Mouse (Mus musculus) heart, embryonic 14.5 days (tissue): Measurements from ENCODE around the gene Srp68. TPM values are rescaled to one million over a fixed set of nuclear protein-coding genes. Genes with fewer than 3 reads are reported as not detected.

Experiments
- ATAC-seq: fragments of 200-750 bp; cut with Nextera tagmentation; 2 replicates; pipeline ENCODE4 v1.8.0; 2017; ENCODE audit warnings: low read depth, moderate TSS enrichment; ENCODE audit not compliant: insufficient number of reproducible peaks, insufficient read depth, low FRiP score
- H3K27ac ChIP-seq, 2 experiments: fragments of 200-500 bp in 1 of 2; fragments of 300-500 bp in 1 of 2; sonication (generic) in 1 of 2; replicated peaks in 1 of 2; 2 replicates each; pipeline ENCODE4 v1.5.1; 2012 to 2014; ENCODE audit warnings: low read depth in 2 of 2, low read length in 2 of 2, control low read depth in 1 of 2, mild to moderate bottlenecking in 1 of 2, mixed read lengths in 1 of 2; ENCODE audit not compliant: control insufficient read depth in 1 of 2, insufficient read depth in 1 of 2
- H3K27me3 ChIP-seq: fragments of 300-500 bp; sonication (generic); 2 replicates; pipeline ENCODE4 v1.6.1; 2014; ENCODE audit warnings: mild to moderate bottlenecking, low read length, control low read depth; ENCODE audit not compliant: control insufficient read depth, insufficient read depth
- H3K36me3 ChIP-seq: fragments of 300-500 bp; sonication (generic); 2 replicates; pipeline ENCODE4 v1.6.1; 2014; ENCODE audit warnings: mild to moderate bottlenecking, control low read depth, low read length, mixed read lengths; ENCODE audit not compliant: control insufficient read depth, insufficient read depth
- H3K4me1 ChIP-seq, 2 experiments: fragments of 200-500 bp in 1 of 2; fragments of 300-500 bp in 1 of 2; sonication (generic) in 1 of 2; 2 replicates each; pipeline ENCODE4 v1.6.1; 2012 to 2014; ENCODE audit warnings: low read length in 2 of 2, control low read depth in 1 of 2, mixed read lengths in 1 of 2; ENCODE audit not compliant: control insufficient read depth in 2 of 2, insufficient read depth in 2 of 2
- H3K4me2 ChIP-seq: fragments of 300-500 bp; sonication (generic); 2 replicates; pipeline ENCODE4 v1.6.1; 2014; ENCODE audit warnings: mild to moderate bottlenecking, low read length
- H3K4me3 ChIP-seq, 2 experiments: fragments of 200-500 bp in 1 of 2; fragments of 300-500 bp in 1 of 2; sonication (generic) in 1 of 2; 2 replicates each; pipeline ENCODE4 v1.5.1; 2012 to 2014; ENCODE audit warnings: low read length in 2 of 2, mild to moderate bottlenecking in 2 of 2, control low read depth in 1 of 2, low read depth in 1 of 2, moderate library complexity in 1 of 2; ENCODE audit not compliant: control insufficient read depth in 1 of 2, insufficient read depth in 1 of 2
- H3K9ac ChIP-seq: fragments of 300-500 bp; sonication (generic); 2 replicates; pipeline ENCODE4 v1.6.1; 2014; ENCODE audit warnings: mild to moderate bottlenecking, low read length
- H3K9me3 ChIP-seq: fragments of 300-500 bp; sonication (generic); 2 replicates; pipeline ENCODE4 v1.6.1; 2016; ENCODE audit warnings: low read length, control low read depth; ENCODE audit not compliant: control insufficient read depth
- WGBS: fragments of 180-500 bp; shearing (Covaris S2); extraction: QIAGEN DNeasy Blood & Tissue Kit; methylation state at CpG from one replicate; pipeline ENCODE4 v1.1.7; 2014; 5-methylcytosine and 5-hydroxymethylcytosine counted together
- polyA plus RNA-seq: library from polyadenylated mRNA; unstranded; fragments of >200 nt; fragmentation: Nextera tagmentation; extraction: Ambion mirVana; gene quantifications from 2 replicates; pipeline ENCODE4 v1.2.1, GENCODE M21; 2014

The Srp68 gene
- polyA plus RNA-seq, 1 experiment from 2014 or later: 55.5 TPM

DNA sequence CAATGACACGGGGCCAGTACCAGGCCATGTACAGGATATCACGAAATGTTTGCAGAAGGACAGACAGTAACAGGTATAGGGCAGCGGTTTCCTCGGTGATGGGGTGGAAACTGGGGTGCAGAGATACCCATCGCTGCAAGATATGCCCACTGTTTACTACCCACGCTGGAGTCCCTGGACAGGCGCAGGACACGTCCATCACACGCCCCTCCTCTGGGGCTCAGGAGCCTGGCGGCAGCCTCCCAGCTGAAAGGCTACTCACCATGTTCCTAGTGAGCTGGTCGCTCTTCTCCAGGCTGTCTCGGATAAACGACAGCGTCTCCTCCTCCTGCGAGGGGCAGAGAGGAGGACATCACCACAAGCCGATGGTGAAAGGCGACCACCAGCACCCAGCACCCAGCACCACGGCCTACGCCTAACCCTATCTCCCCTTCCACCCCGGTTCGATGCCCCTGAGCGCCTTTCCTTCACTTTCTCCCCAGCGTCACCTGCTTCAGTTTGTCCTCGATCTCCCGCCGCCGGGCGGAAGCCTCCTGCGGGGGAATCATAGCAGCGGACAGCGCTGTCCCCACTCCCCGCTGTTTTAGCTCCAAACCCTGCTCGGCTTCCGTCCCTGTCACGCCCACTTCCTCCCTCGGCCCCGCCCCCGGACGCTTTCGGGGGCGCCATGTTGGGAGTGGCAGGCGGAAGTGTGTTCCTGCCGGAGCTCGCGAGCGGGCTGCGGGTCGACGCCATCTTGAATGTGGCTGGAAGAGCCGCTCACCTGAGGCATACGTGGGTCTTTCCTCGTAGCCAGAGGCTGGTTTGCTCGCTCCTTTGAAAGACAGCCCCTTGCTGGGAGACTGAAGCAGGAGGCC lies 32.3 kb upstream of the Srp68 start:
- ATAC-seq: peak; percentile 77
- Histone ChIP-seq H3K27me3 (no peaks in the 10 kb centered on the region), H3K36me3 (peaks cover 37% of the 10 kb centered on the region), H3K9me3 (no peaks in the 10 kb centered on the region), H3K4me1 (peaks cover 3 to 7% of the 10 kb centered on the region in 2 experiments), H3K4me3 (peak overlapping the region; percentile 63 to 97), H3K27ac (peak overlapping the region; percentile 33 to 44; a peak in 2 of 4 replicates), H3K4me2 (peak overlapping the region; percentile 88), H3K9ac (peak overlapping the region; percentile 87)
- WGBS: 2% methylated on average over 53 of the region's 53 CpGs

DNA sequence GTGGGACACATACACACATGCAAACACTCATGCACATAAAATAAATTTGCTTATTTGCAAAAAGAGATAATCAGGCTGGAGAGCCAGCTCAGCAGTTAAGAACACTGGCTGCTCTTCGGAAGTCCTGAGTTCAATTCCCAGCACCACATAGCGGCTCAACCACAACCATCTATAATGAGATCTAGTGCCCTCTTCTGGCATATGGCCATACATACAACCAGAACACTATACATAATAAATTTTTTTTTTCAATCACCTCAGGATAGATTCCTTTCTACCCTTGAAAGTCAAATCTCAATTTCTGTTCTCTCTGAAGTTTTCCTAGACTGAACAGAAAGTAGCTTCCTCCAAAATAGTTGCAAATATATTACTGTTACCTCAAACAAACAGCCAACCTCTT lies 31.4 kb upstream of the Srp68 start:
- Histone ChIP-seq H3K27me3 (no peaks in the 10 kb centered on the region), H3K27ac (no peak overlapping the region), H3K9me3 (no peaks in the 10 kb centered on the region), H3K4me2 (peak overlapping the region; percentile 88), H3K4me1 (peaks cover 3 to 7% of the 10 kb centered on the region in 2 experiments), H3K4me3 (peak overlapping the region in 1 of 2 experiments; percentile 63; a peak in 2 of 4 replicates), H3K9ac (no peak overlapping the region), H3K36me3 (peaks cover 46% of the 10 kb centered on the region)
- ATAC-seq: no peak
- 98% methylated on average over 2 of the region's 2 CpGs for WGBS

DNA sequence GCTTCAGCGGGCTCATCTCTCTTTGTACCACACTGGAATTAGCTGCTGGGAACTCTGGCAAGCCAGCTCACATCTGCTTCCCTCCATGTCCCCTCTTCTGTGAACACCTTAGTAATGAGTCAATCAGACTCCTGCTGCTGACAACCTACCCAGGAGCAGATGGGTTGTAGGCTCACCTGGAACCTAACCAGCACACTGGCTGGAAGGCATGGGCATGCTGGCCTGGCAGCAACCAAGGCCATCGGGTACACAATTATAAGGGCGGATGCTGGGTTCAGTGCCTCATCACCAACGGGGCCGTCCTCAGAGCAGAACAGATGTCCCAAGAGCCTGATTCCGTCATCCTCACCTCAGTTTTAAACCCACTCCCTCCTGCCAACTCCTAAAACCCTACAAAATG lies 24.6 kb upstream of the Srp68 start:
- WGBS: 84% methylated on average over 6 of the region's 6 CpGs

DNA sequence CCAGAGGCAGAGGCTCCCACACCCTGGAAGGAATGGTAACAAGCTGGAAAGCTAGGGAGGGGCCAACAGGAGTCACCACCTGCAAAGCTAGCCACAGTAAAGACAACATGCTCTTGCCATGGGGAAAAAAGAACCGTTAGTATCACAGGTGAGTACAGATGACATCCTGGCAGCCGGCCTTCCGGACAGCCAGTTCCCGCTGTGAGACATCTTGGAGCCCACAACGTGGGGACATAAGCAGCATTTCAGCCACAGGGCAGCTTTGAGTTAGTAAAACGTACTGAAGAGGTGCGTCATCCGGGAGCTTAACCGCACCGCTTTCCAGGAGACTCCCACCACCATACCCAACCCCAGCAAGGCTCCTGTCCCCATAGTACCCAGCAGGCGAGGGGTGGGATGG lies 24.2 kb upstream of the Srp68 start:
- H3K36me3 ChIP-seq: peaks cover 93% of the 10 kb centered on the region
- ATAC-seq: no peak

More for the DNA sequence above, 24.6 kb upstream of the Srp68 start:
- Histone ChIP-seq H3K36me3 (peaks cover 95% of the 10 kb centered on the region), H3K9me3 (no peaks in the 10 kb centered on the region), H3K27ac (no peak overlapping the region), H3K27me3 (no peaks in the 10 kb centered on the region), H3K4me2 (no peak overlapping the region), H3K4me3 (no peak overlapping the region), H3K4me1 (no peaks in the 10 kb centered on the region), H3K9ac (no peak overlapping the region)
- no peak for ATAC-seq

DNA sequence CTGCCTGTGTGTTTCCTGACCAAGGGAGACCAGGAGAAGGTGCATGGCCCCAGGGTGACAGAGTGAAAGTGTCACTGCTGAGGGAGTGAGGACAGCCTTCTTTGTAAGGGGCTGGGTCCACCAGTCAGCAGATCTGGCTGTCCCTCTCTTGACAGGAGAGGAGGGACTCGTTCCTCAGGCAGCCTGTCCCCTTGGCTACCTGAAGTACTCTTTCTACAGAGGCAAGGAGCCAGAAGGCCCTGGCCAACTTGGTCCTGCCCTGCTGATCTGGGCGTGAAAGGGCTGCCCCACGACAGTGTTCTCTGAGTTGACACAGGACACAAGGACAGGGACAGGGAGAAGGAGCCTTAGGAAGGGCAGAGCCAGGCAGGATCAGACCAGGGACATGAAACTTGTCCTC lies 23.0 kb upstream of the Srp68 start:
- peaks cover 93% of the 10 kb centered on the region for H3K36me3 ChIP-seq

More for the DNA sequence above, 24.2 kb upstream of the Srp68 start:
- H3K9ac ChIP-seq: no peak overlapping the region
- H3K4me2 ChIP-seq: no peak overlapping the region
- H3K27ac ChIP-seq: no peak overlapping the region
- no peaks in the 10 kb centered on the region for H3K27me3 ChIP-seq
- no peak overlapping the region for H3K4me3 ChIP-seq
- H3K4me1 ChIP-seq: no peaks in the 10 kb centered on the region
- H3K9me3 ChIP-seq: no peaks in the 10 kb centered on the region
- 88% methylated on average over 11 of the region's 11 CpGs for WGBS

DNA sequence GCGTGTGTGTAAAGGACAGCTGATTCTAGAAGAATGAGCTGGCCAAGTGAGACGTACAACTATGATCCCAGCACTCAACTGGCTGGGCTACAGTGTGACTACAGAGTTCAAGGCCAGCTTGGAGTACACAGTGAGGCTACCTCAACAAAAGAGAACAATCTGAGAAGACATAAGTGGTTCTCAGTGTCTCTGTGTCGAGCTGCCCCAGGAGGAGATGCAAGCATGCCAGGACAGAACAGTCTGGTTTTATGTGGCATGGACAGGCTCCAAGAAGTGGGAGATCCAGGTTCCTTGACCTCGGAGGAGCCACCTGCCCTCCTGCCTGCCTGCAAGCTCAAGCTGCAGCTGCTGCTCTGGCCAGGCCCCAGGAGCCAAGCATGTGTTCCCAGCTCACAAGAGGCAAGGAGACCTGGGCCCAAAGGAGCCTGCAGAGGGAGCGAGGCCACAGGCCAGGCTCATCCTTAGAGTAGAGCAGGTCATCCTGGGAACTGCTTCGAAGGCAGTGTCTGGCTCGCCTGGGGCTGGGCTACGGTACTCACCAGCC lies 22.2 kb upstream of the Srp68 start:
- 85% methylated on average over 8 of the region's 8 CpGs for WGBS

More for the DNA sequence above, 23.0 kb upstream of the Srp68 start:
- ATAC-seq: no peak
- no peak overlapping the region for H3K27ac ChIP-seq
- no peaks in the 10 kb centered on the region for H3K4me1 ChIP-seq
- H3K4me3 ChIP-seq: no peak overlapping the region
- H3K9ac ChIP-seq: no peak overlapping the region; the same call in 1 of the 2 replicates
- H3K9me3 ChIP-seq: no peaks in the 10 kb centered on the region
- H3K4me2 ChIP-seq: no peak overlapping the region
- H3K27me3 ChIP-seq: no peaks in the 10 kb centered on the region
- WGBS: 54% methylated on average over 3 of the region's 3 CpGs

DNA sequence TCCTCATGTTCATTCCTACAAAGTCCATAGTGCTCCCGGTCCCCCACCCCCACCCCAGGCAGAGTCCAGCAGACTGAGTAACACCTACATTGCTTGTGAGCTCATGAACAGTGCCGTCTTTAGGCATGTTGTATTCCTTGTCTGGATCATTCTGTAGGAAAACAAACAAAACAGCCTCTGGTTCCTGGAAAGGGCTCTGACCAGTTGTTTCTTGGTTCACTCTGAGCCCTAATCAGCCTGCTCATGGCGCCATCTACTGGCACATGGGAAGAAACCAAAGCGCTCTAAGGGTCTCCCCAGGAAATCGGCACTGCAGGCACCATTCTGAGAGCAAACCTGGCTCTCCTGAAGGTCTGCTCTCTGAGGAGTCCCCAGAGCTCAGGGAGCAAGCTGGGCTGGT lies 20.3 kb upstream of the Srp68 start:
- Histone ChIP-seq H3K27ac (no peak overlapping the region), H3K4me3 (no peak overlapping the region), H3K27me3 (no peaks in the 10 kb centered on the region), H3K9ac (no peak overlapping the region), H3K36me3 (peaks cover 91% of the 10 kb centered on the region), H3K4me2 (no peak overlapping the region), H3K9me3 (no peaks in the 10 kb centered on the region), H3K4me1 (peaks cover 0 to 5% of the 10 kb centered on the region in 2 experiments; a peak in 1 of 4 replicates)
- ATAC-seq: no peak
- 37% methylated on average over 5 of the region's 5 CpGs for WGBS

More for the DNA sequence above, 22.2 kb upstream of the Srp68 start:
- Histone ChIP-seq H3K4me2 (no peak overlapping the region), H3K9ac (no peak overlapping the region), H3K27ac (no peak overlapping the region), H3K27me3 (no peaks in the 10 kb centered on the region), H3K4me3 (no peak overlapping the region), H3K9me3 (no peaks in the 10 kb centered on the region), H3K36me3 (peaks cover 93% of the 10 kb centered on the region), H3K4me1 (no peaks in the 10 kb centered on the region)
- no peak for ATAC-seq
